Mouse (Mus musculus) granulocyte monocyte progenitor cell, adult 5-6 weeks (primary cell): ENCODE measurements around the gene Acaa1b. TPM values are rescaled to one million over a fixed set of nuclear protein-coding genes. Genes with fewer than 3 reads are reported as not detected.

Experiments
- ATAC-seq: replicated peaks from 2 replicates; pipeline ENCODE4 v1.8.0; 2016; ENCODE audit warnings: mild to moderate bottlenecking, moderate TSS enrichment, inconsistent platforms; ENCODE audit not compliant: poor library complexity, severe bottlenecking
- total RNA-seq, 2 experiments: library from RNA; stranded (forward) in 1 of 2; stranded (reverse) in 1 of 2; fragments of 200-712, 200-1000 nt in 1 of 2; fragments of >200 nt in 1 of 2; fragmentation: Nextera tagmentation in 1 of 2; gene quantifications; 2 replicates each; pipeline ENCODE4 v1.2.3; 2014 to 2017

Acaa1b gene
- total RNA-seq (2014; fragmentation: Nextera tagmentation) (not detected in 2 replicates), total RNA-seq (2017) (not detected in 2 replicates)

- ATAC-seq = peak; percentile 73; the same call in 1 of the 2 replicates
Measured at GRCm38 (mm10) chr9:119156278-119157201, at the start of gene Acaa1b. TSS of gene Acaa1b (minus strand) at chr9:119157093.

GRCm38 (mm10) chr9:119206666-119207065 lies 49.8 kb upstream of the Acaa1b start:
- no peak for ATAC-seq

GRCm38 (mm10) chr9:119205756-119206155 lies 48.9 kb upstream of the Acaa1b start:
- no peak for ATAC-seq

- ATAC-seq = no peak
Measured at GRCm38 (mm10) chr9:119203617-119204016, 46.7 kb upstream of the Acaa1b start.

GRCm38 (mm10) chr9:119201653-119202052 lies 44.8 kb upstream of the Acaa1b start:
- ATAC-seq = no peak

- ATAC-seq = peak; percentile 35; the same call in 1 of the 2 replicates
Measured at GRCm38 (mm10) chr9:119199151-119199861, 42.4 kb upstream of the Acaa1b start.

GRCm38 (mm10) chr9:119192202-119192990 lies 35.5 kb upstream of the Acaa1b start:
- ATAC-seq = no peak

GRCm38 (mm10) chr9:119181241-119181728 lies 24.4 kb upstream of the Acaa1b start:
- ATAC-seq = no peak

- ATAC-seq = no peak
Measured at GRCm38 (mm10) chr9:119179292-119179691, 22.4 kb upstream of the Acaa1b start.

GRCm38 (mm10) chr9:119167608-119168007 lies 10.7 kb upstream of the Acaa1b start:
- ATAC-seq = no peak

- ATAC-seq = no peak
Measured at GRCm38 (mm10) chr9:119165548-119165947, 8.7 kb upstream of the Acaa1b start.

- ATAC-seq = no peak
Measured at GRCm38 (mm10) chr9:119164743-119165142, 7.8 kb upstream of the Acaa1b start.

- no peak for ATAC-seq
Measured at GRCm38 (mm10) chr9:119160689-119161088, 3.8 kb upstream of the Acaa1b start.

- ATAC-seq = no peak
Measured at GRCm38 (mm10) chr9:119158861-119159260, 2.0 kb upstream of the Acaa1b start, which contains the start of gene Gm47289. TSS of gene Gm47289 (plus strand) at chr9:119159161.

GRCm38 (mm10) chr9:119155826-119156225 lies 1.1 kb downstream of the Acaa1b start:
- no peak for ATAC-seq

GRCm38 (mm10) chr9:119155416-119155815 lies 1.5 kb downstream of the Acaa1b start:
- no peak for ATAC-seq

- ATAC-seq = no peak
Measured at GRCm38 (mm10) chr9:119151751-119152150, 5.1 kb downstream of the Acaa1b start.

GRCm38 (mm10) chr9:119149601-119150000 lies 7.3 kb downstream of the Acaa1b start:
- ATAC-seq = peak; percentile 49

- no peak for ATAC-seq
Measured at GRCm38 (mm10) chr9:119146098-119146770, 10.7 kb downstream of the Acaa1b start.

- no peak for ATAC-seq
Measured at GRCm38 (mm10) chr9:119145638-119146037, 11.3 kb downstream of the Acaa1b start.
